Mouse (Mus musculus) MEL (cell line): ENCODE results near the gene Dlk2. TPM values are rescaled to one million over a fixed set of nuclear protein-coding genes. Genes with fewer than 3 reads are reported as not detected.

Experiments
- DNase-seq: peaks from one replicate; pipeline ENCODE4 v3.0.0; 2011; ENCODE audit warnings: low read depth, low spot score
- H3K27ac ChIP-seq: 2 replicates; pipeline ENCODE4 v1.5.1; 2012; ENCODE audit warnings: low read depth, mild to moderate bottlenecking, control low read depth, low read length, moderate library complexity; ENCODE audit not compliant: control insufficient read depth
- H3K27me3 ChIP-seq, 2 experiments: fragments of 150-350 bp in 1 of 2; sonication (generic) in 1 of 2; 2 replicates each; pipeline ENCODE4 v1.6.1; 2012; ENCODE audit warnings: low read length in 2 of 2, mild to moderate bottlenecking in 2 of 2, improper control_type of control experiment in 1 of 2, moderate library complexity in 1 of 2; ENCODE audit not compliant: insufficient read depth in 2 of 2, control insufficient read depth in 1 of 2
- H3K36me3 ChIP-seq, 2 experiments: 2 replicates each; pipeline ENCODE4 v1.6.1; 2012 to 2014; ENCODE audit warnings: low read length in 2 of 2, improper control_type of control experiment in 1 of 2, inconsistent platforms in 1 of 2, mild to moderate bottlenecking in 1 of 2; ENCODE audit not compliant: insufficient read depth in 2 of 2, control insufficient read depth in 1 of 2
- H3K4me1 ChIP-seq, 2 experiments: fragments of 150-350 bp in 1 of 2; sonication (generic) in 1 of 2; 2 replicates each; pipeline ENCODE4 v1.6.1; 2012; ENCODE audit warnings: low read length in 2 of 2, improper control_type of control experiment in 1 of 2, mild to moderate bottlenecking in 1 of 2; ENCODE audit not compliant: insufficient read depth in 2 of 2, control insufficient read depth in 1 of 2
- H3K4me3 ChIP-seq, 2 experiments: fragments of 150-350 bp in 1 of 2; sonication (generic) in 1 of 2; 2 replicates each; pipeline ENCODE4 v1.5.1; 2012; ENCODE audit warnings: low read depth in 2 of 2, low read length in 2 of 2, mild to moderate bottlenecking in 2 of 2, moderate library complexity in 2 of 2, control low read depth in 1 of 2, improper control_type of control experiment in 1 of 2; ENCODE audit not compliant: control insufficient read depth in 1 of 2, insufficient read depth in 1 of 2
- H3K79me2 ChIP-seq: 2 replicates; pipeline ENCODE4 v1.6.1; 2012; ENCODE audit warnings: mild to moderate bottlenecking, low read length, moderate library complexity; ENCODE audit not compliant: control insufficient read depth, poor library complexity, insufficient read depth
- H3K9ac ChIP-seq: 2 replicates; pipeline ENCODE4 v1.6.1; 2012; ENCODE audit warnings: low read depth, mild to moderate bottlenecking, control low read depth, low read length, moderate library complexity; ENCODE audit not compliant: control insufficient read depth, poor library complexity, severe bottlenecking
- H3K9me3 ChIP-seq: fragments of 150-350 bp; sonication (generic); replicated peaks from 2 replicates; pipeline ENCODE4 v1.6.1; 2012; ENCODE audit warnings: mild to moderate bottlenecking, low read length, improper control_type of control experiment, moderate library complexity; ENCODE audit not compliant: insufficient read depth
- CHD1 ChIP-seq: IDR thresholded peaks from 2 replicates; pipeline ENCODE4 v1.6.1; 2012; ENCODE audit warnings: low read depth, mild to moderate bottlenecking, inconsistent platforms, low read length, improper control_type of control experiment
- E2F4 ChIP-seq: IDR thresholded peaks from 2 replicates; pipeline ENCODE4 v1.6.1; 2011; ENCODE audit warnings: low read depth, low read length, improper control_type of control experiment, borderline replicate concordance
- ELF1 ChIP-seq: IDR thresholded peaks from 2 replicates; pipeline ENCODE4 v1.6.1; 2014; ENCODE audit warnings: low read depth, mild to moderate bottlenecking, inconsistent platforms, low read length, improper control_type of control experiment, moderate library complexity
- ETS1 ChIP-seq: IDR thresholded peaks from 2 replicates; pipeline ENCODE4 v1.6.1; 2012; ENCODE audit warnings: low read depth, mild to moderate bottlenecking, inconsistent platforms, low read length, improper control_type of control experiment, moderate library complexity
- GATA1 ChIP-seq: IDR thresholded peaks from 2 replicates; pipeline ENCODE4 v1.6.1; 2011; ENCODE audit warnings: low read depth, low read length, improper control_type of control experiment
- MAZ ChIP-seq: IDR thresholded peaks from 2 replicates; pipeline ENCODE4 v1.6.1; 2012; ENCODE audit warnings: low read depth, mild to moderate bottlenecking, inconsistent platforms, low read length, improper control_type of control experiment
- MXI1 ChIP-seq: IDR thresholded peaks from 2 replicates; pipeline ENCODE4 v1.6.1; 2011; ENCODE audit warnings: mild to moderate bottlenecking, low read depth, low read length, improper control_type of control experiment
- MYC ChIP-seq: IDR thresholded peaks from 2 replicates; pipeline ENCODE4 v1.6.1; 2011; ENCODE audit warnings: low read depth, mild to moderate bottlenecking, low read length, improper control_type of control experiment, moderate library complexity
- NELFE ChIP-seq: IDR thresholded peaks from 2 replicates; pipeline ENCODE4 v1.6.1; 2011; ENCODE audit warnings: low read depth, low read length, improper control_type of control experiment
- NRF1 ChIP-seq: IDR thresholded peaks from 2 replicates; pipeline ENCODE4 v1.6.1; 2014; ENCODE audit warnings: low read depth, mild to moderate bottlenecking, inconsistent platforms, low read length, improper control_type of control experiment, moderate library complexity; ENCODE audit not compliant: poor library complexity, insufficient read depth, severe bottlenecking
- POLR2A ChIP-seq, 2 experiments: IDR thresholded peaks; 2 replicates each; pipeline ENCODE4 v1.6.1; 2011 to 2012; ENCODE audit warnings: low read length in 2 of 2, mild to moderate bottlenecking in 2 of 2, control low read depth in 1 of 2, improper control_type of control experiment in 1 of 2, low read depth in 1 of 2, moderate library complexity in 1 of 2; ENCODE audit not compliant: control insufficient read depth in 1 of 2, insufficient read depth in 1 of 2, poor library complexity in 1 of 2
- POLR2AphosphoS5 ChIP-seq: IDR thresholded peaks from 2 replicates; pipeline ENCODE4 v1.6.1; 2012; ENCODE audit warnings: low read depth, borderline replicate concordance, mild to moderate bottlenecking, inconsistent platforms, low read length, moderate library complexity, mixed read lengths
- RAD21 ChIP-seq: IDR thresholded peaks from 2 replicates; pipeline ENCODE4 v1.6.1; 2011; ENCODE audit warnings: mild to moderate bottlenecking, low read depth, low read length, improper control_type of control experiment
- RCOR1 ChIP-seq: IDR thresholded peaks from 2 replicates; pipeline ENCODE4 v1.6.1; 2012; ENCODE audit warnings: low read depth, mild to moderate bottlenecking, inconsistent platforms, low read length, improper control_type of control experiment
- USF1 ChIP-seq: IDR thresholded peaks from 2 replicates; pipeline ENCODE4 v1.6.1; 2014; ENCODE audit warnings: low read depth, mild to moderate bottlenecking, inconsistent platforms, low read length, improper control_type of control experiment, moderate library complexity
- USF2 ChIP-seq, 2 experiments: IDR thresholded peaks; 2 replicates each; pipeline ENCODE4 v1.6.1; 2011 to 2012; ENCODE audit warnings: improper control_type of control experiment in 2 of 2, low read length in 2 of 2, borderline replicate concordance in 1 of 2, inconsistent platforms in 1 of 2, low read depth in 1 of 2, mild to moderate bottlenecking in 1 of 2; ENCODE audit not compliant: insufficient read depth in 1 of 2
- ZMIZ1 ChIP-seq: IDR thresholded peaks from 2 replicates; pipeline ENCODE4 v1.6.1; 2012; ENCODE audit warnings: low read depth, mild to moderate bottlenecking, inconsistent platforms, low read length, improper control_type of control experiment, moderate library complexity
- polyA plus RNA-seq, 2 experiments: library from polyadenylated mRNA; stranded (reverse) in 1 of 2; unstranded in 1 of 2; fragments of >175 nt in 1 of 2; fragments of >200 nt in 1 of 2; gene quantifications; 2 replicates each; pipeline versions ENCODE4 v1.2.1 to v1.2.4; 2012; ENCODE audit warnings: low replicate concordance in 2 of 2, low read depth in 1 of 2; ENCODE audit not compliant: insufficient read length in 2 of 2, insufficient read depth in 1 of 2, missing spikeins in 1 of 2
- total RNA-seq: library from RNA; depleted of rRNA; stranded (reverse); fragments of 300-350 nt; gene quantifications from 2 replicates; pipeline ENCODE4 v1.2.3, GENCODE M21; 2012

The Dlk2 gene
- total and polyA plus RNA-seq, 3 experiments, result 0.07 TPM; not detected in 2

GRCm38 (mm10) chr17:46315813-46316212 lies 18.6 kb downstream of the Dlk2 start:
- no peaks in the 10 kb centered on the region for H3K79me2 ChIP-seq
- no peak overlapping the region for H3K4me3 ChIP-seq
- TF ChIP-seq MXI1, result no peak
- no peak for TF ChIP-seq USF2 (IDR thresholded peaks at IDR 0.05; ENCODE audit: borderline replicate concordance in 1 of 2, insufficient read depth in 1 of 2, low read depth in 1 of 2, low read length in 2 of 2)
- TF ChIP-seq RAD21, result no peak
- no peak for TF ChIP-seq RCOR1
- no peak for TF ChIP-seq ETS1
- no peak for TF ChIP-seq NRF1
- no peak for TF ChIP-seq ELF1
- TF ChIP-seq E2F4, result no peak
- no peak for TF ChIP-seq MYC
- H3K9me3 ChIP-seq, result no peaks in the 10 kb centered on the region
- no peak overlapping the region for H3K9ac ChIP-seq
- no peak for DNase-seq
- H3K27me3 ChIP-seq, result no peaks in the 10 kb centered on the region
- no peak overlapping the region for H3K27ac ChIP-seq
- no peaks in the 10 kb centered on the region for H3K4me1 ChIP-seq
- no peaks in the 10 kb centered on the region for H3K36me3 ChIP-seq

DNA sequence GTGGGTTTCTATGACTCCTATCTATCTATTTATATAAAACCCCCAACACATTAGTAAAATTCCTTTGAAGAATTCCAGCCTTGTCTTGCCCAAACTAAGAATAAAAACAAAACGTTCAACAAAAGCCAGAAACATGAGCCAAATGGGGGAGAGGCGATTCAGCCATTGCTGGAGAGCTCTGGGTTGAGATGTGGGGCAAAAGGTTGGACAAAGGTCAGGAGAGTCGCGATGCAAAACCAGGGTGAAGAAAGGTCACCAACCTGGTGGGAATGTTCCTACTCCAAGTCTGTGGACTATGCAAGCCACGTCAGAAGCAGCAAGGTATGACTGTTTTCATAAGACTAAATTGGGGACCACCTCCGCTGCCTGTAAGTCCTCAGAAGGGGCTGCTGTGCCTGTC lies 23.3 kb downstream of the Dlk2 start:
- Histone ChIP-seq H3K9ac (no peak overlapping the region), H3K4me3 (no peak overlapping the region), H3K9me3 (no peaks in the 10 kb centered on the region), H3K79me2 (no peaks in the 10 kb centered on the region), H3K27ac (no peak overlapping the region), H3K4me1 (no peaks in the 10 kb centered on the region), H3K36me3 (no peaks in the 10 kb centered on the region), H3K27me3 (no peaks in the 10 kb centered on the region)
- no peak for DNase-seq
- TF ChIP-seq USF1 (no peak), MAZ (no peak), NELFE (no peak), CHD1 (no peak), POLR2AphosphoS5 (no peak), RCOR1 (no peak), ZMIZ1 (no peak), POLR2A (IDR thresholded peaks at IDR 0.05; ENCODE audit: control insufficient read depth in 1 of 2, insufficient read depth in 1 of 2, low read depth in 1 of 2, low read length in 2 of 2, poor library complexity in 1 of 2) (no peak), GATA1 (no peak), ETS1 (no peak)
